10 mouse cellular contexts compared by ENCODE assay signal in genomic region chr1:86506420-86506819, GRCm38 (mm10). TPM values are rescaled to one million over a fixed set of nuclear protein-coding genes. Genes with fewer than 3 reads are reported as not detected.
DNase-seq lines count a peak whose midpoint lies in the region; ATAC-seq and TF ChIP-seq lines count a peak whose summit lies in the region.
"Had no signal": no experiment of that assay in that cellular context is flagged by ENCODE, and none has a peak within 500 bp of the region (broad histone marks: within the 10 kb centered on the region; RNA-seq: fewer than 3 reads in every experiment).

No protein-coding gene starts in this region.

- WGBS in heart, embryonic 10.5 days, result 79% methylated on average over 5 of the region's 5 CpGs
- WGBS in stomach, embryonic 15.5 days, result 88% methylated on average over 5 of the region's 5 CpGs
- WGBS in stomach, postnatal 0 days, result 74% methylated on average over 5 of the region's 5 CpGs
- 89% methylated on average over 5 of the region's 5 CpGs for WGBS in limb, embryonic 12.5 days

- no peak overlapping the region for H3K4me2 ChIP-seq in stomach, embryonic 15.5 days
- no peak overlapping the region for H3K4me2 ChIP-seq in stomach, postnatal 0 days (replicated peaks; ENCODE audit: low read depth)
- no peak overlapping the region for H3K4me2 ChIP-seq in limb, embryonic 12.5 days

- peak overlapping the region; percentile 97; the same call in 1 of the 2 replicates for H3K27ac ChIP-seq in heart, embryonic 10.5 days
- 0 out of 2 replicates have a peak overlapping the region, but pooled peaks have one; percentile 45 for H3K27ac ChIP-seq in stomach, embryonic 15.5 days
- H3K27ac ChIP-seq in stomach, postnatal 0 days (replicated peaks), result no peak overlapping the region
- H3K27ac ChIP-seq in limb, embryonic 12.5 days, result peak overlapping the region; percentile 26

- peaks cover 62% of the 10 kb centered on the region for H3K4me1 ChIP-seq in heart, embryonic 10.5 days
- peaks cover 48% of the 10 kb centered on the region for H3K4me1 ChIP-seq in stomach, embryonic 15.5 days
- peaks cover 15% of the 10 kb centered on the region for H3K4me1 ChIP-seq in stomach, postnatal 0 days (replicated peaks; ENCODE audit: control insufficient read depth, insufficient read depth)
- H3K4me1 ChIP-seq in limb, embryonic 12.5 days (replicated peaks), result peaks cover 44% of the 10 kb centered on the region

- H3K9me3 ChIP-seq in heart, embryonic 10.5 days, result no peaks in the 10 kb centered on the region
- no peaks in the 10 kb centered on the region for H3K9me3 ChIP-seq in stomach, embryonic 15.5 days
- H3K9me3 ChIP-seq in stomach, postnatal 0 days (ENCODE audit: control insufficient read depth, low read length), result no peaks in the 10 kb centered on the region
- no peaks in the 10 kb centered on the region for H3K9me3 ChIP-seq in limb, embryonic 12.5 days

- H3K9ac ChIP-seq in stomach, embryonic 15.5 days, result no peak overlapping the region
- H3K9ac ChIP-seq in stomach, postnatal 0 days (ENCODE audit: low read length), result no peak overlapping the region; the same call in 1 of the 2 replicates
- H3K9ac ChIP-seq in limb, embryonic 12.5 days (replicated peaks), result no peak overlapping the region

- TF ChIP-seq CTCF in stomach, postnatal 0 days (IDR thresholded peaks at IDR 0.05; ENCODE audit: low read depth), result no peak

- ATAC-seq in stomach, embryonic 15.5 days (ENCODE audit: insufficient read depth, low FRiP score, low read depth), result no peak
- ATAC-seq in stomach, postnatal 0 days (ENCODE audit: low FRiP score, low TSS enrichment), result no peak
- ATAC-seq in limb, embryonic 12.5 days (ENCODE audit: insufficient number of reproducible peaks, insufficient read depth, low FRiP score, low TSS enrichment, low read depth), result no peak

- no peaks in the 10 kb centered on the region for H3K27me3 ChIP-seq in heart, embryonic 10.5 days (ENCODE audit: insufficient read depth, poor library complexity, severe bottlenecking)
- no peaks in the 10 kb centered on the region for H3K27me3 ChIP-seq in stomach, embryonic 15.5 days (replicated peaks)
- no peaks in the 10 kb centered on the region for H3K27me3 ChIP-seq in stomach, postnatal 0 days (ENCODE audit: control insufficient read depth, insufficient read depth, low read length)
- no peaks in the 10 kb centered on the region for H3K27me3 ChIP-seq in limb, embryonic 12.5 days

- no peak for DNase-seq in heart, embryonic 10.5 days (ENCODE audit: low spot score)
- no peak for DNase-seq in heart, postnatal 10 days
- no peak for DNase-seq in stomach, postnatal 0 days (ENCODE audit: low spot score)
- DNase-seq in spleen, postnatal 14 days (ENCODE audit: low spot score in 2 of 2), result no peak
- no peak for DNase-seq in right cerebral cortex, adult 2 months (ENCODE audit: low spot score in 2 of 2)
- no peak for DNase-seq in T-cell, adult 2 months (ENCODE audit: low spot score)
- DNase-seq: layer of hippocampus, postnatal 36 days; spleen, adult 18-20 months had no signal

- no peaks in the 10 kb centered on the region for H3K36me3 ChIP-seq in heart, embryonic 10.5 days
- H3K36me3 ChIP-seq in stomach, embryonic 15.5 days, result no peaks in the 10 kb centered on the region
- no peaks in the 10 kb centered on the region for H3K36me3 ChIP-seq in stomach, postnatal 0 days (ENCODE audit: control insufficient read depth, insufficient read depth, low read length)
- H3K36me3 ChIP-seq in limb, embryonic 12.5 days, result no peaks in the 10 kb centered on the region

- no peak for TF ChIP-seq EP300 in stomach, postnatal 0 days (optimal IDR thresholded peaks at IDR 0.05)

- H3K4me3 ChIP-seq in heart, embryonic 10.5 days, result no peak overlapping the region
- no peak overlapping the region for H3K4me3 ChIP-seq in stomach, embryonic 15.5 days (replicated peaks)
- no peak overlapping the region for H3K4me3 ChIP-seq in stomach, postnatal 0 days (ENCODE audit: low read depth, low read length)
- H3K4me3 ChIP-seq in limb, embryonic 12.5 days (replicated peaks), result no peak overlapping the region

- intact Hi-C loops in heart, postnatal 10 days (cut with DNase I), result no loop called here

RNA-seq across cellular contexts. Expression of gene Ptma, which starts 20.1 kb away (rescaled TPM):
- polyA plus RNA-seq in heart, embryonic 10.5 days (2016; fragmentation: Nextera tagmentation; extraction: Ambion mirVana), result 1,013 and 1,650 TPM in 2 replicates
- total RNA-seq in heart, postnatal 10 days (2021), result 100 to 1,000 TPM; 535 to 599 TPM
- polyA plus RNA-seq in stomach, embryonic 15.5 days (2015; fragmentation: Nextera tagmentation; extraction: Ambion mirVana), result 2,449 and 2,521 TPM in 2 replicates
- polyA plus RNA-seq in stomach, postnatal 0 days (2015; fragmentation: Nextera tagmentation; extraction: Ambion mirVana), result 1,436 and 1,585 TPM in 2 replicates
- polyA plus RNA-seq in limb, embryonic 12.5 days (2016; fragmentation: Nextera tagmentation; extraction: Ambion mirVana), result 3,930 and 4,018 TPM in 2 replicates
